Mouse (Mus musculus): Measurements from ENCODE around the gene Psmd5. TPM values are rescaled to one million over a fixed set of nuclear protein-coding genes. Genes with fewer than 3 reads are reported as not detected.

Gene Psmd5
- polyA plus RNA-seq, 1 experiment from 2014 or later = 97.3 TPM

Other genes starting within 250 kb of the Psmd5 start
- gene Gapvd1, start 119.7 kb downstream of the Psmd5 start, polyA plus RNA-seq (2015; fragmentation: Nextera tagmentation; extraction: Ambion mirVana) = 106 and 108 TPM in 2 replicates
- gene Hspa5, start 103.0 kb downstream of the Psmd5 start, polyA plus RNA-seq (2015; fragmentation: Nextera tagmentation; extraction: Ambion mirVana) = 436 and 443 TPM in 2 replicates
- gene Rabepk, start 75.1 kb downstream of the Psmd5 start, polyA plus RNA-seq (2015; fragmentation: Nextera tagmentation; extraction: Ambion mirVana) = 24.8 and 27.3 TPM in 2 replicates
- 96.8 and 97.6 TPM in 2 replicates for gene Fbxw2, start 48.7 kb downstream of the Psmd5 start, polyA plus RNA-seq (2015; fragmentation: Nextera tagmentation; extraction: Ambion mirVana)
- not detected in 2 replicates for gene Gm34653, start 42.0 kb downstream of the Psmd5 start, polyA plus RNA-seq (2015; fragmentation: Nextera tagmentation; extraction: Ambion mirVana)
- 0.32 and 0.39 TPM in 2 replicates for gene Cutal, start 572 bp downstream of the Psmd5 start, polyA plus RNA-seq (2015; fragmentation: Nextera tagmentation; extraction: Ambion mirVana)
- gene Phf19, start 39.1 kb upstream of the Psmd5 start, polyA plus RNA-seq (2015; fragmentation: Nextera tagmentation; extraction: Ambion mirVana) = 2.1 and 2.3 TPM in 2 replicates
- gene Traf1, start 86.8 kb upstream of the Psmd5 start, polyA plus RNA-seq (2015; fragmentation: Nextera tagmentation; extraction: Ambion mirVana) = 2.0 and 2.2 TPM in 2 replicates
- gene Hc, start 186.5 kb upstream of the Psmd5 start, polyA plus RNA-seq (2015; fragmentation: Nextera tagmentation; extraction: Ambion mirVana) = 0.37 and 0.84 TPM in 2 replicates
- 0.26 and 0.34 TPM in 2 replicates for gene AI182371, start 226.6 kb upstream of the Psmd5 start, polyA plus RNA-seq (2015; fragmentation: Nextera tagmentation; extraction: Ambion mirVana)
- gene Cntrl, start 234.5 kb upstream of the Psmd5 start, polyA plus RNA-seq (2015; fragmentation: Nextera tagmentation; extraction: Ambion mirVana) = 9.3 and 12.1 TPM in 2 replicates

All from hindbrain, embryonic 15.5 days (tissue).